Mouse (Mus musculus): ENCODE data around the gene Pdk1. TPM values are rescaled to one million over a fixed set of nuclear protein-coding genes. Genes with fewer than 3 reads are reported as not detected.
"Not testable (repeated sequence)": the region's sequence is repeated elsewhere in the genome, so short reads cannot be mapped to it uniquely, and the experiment has no call there.

Pdk1 gene
- polyA plus RNA-seq, 1 experiment = 31.7 TPM

DNA sequence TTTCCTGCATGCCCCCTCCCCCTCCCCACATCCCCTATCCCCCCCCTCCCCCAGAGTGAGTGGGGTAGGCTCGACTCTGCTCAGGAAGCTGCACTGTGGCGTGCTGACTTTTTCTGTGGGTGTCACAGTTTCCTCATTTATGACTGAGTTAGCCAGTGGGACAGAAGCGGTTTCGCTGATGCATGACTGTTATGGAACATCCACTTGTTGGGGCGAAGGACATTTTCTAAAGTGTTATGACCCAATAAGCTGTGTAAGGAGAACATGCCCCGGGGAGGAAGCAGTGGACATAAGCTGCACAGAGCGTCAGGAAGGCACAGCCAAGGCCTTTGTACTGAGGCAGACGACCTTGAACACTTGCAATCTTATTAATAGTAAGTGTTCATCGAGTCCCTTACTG lies 29.7 kb upstream of the Pdk1 start:
- Histone ChIP-seq H3K27ac (ENCODE audit: insufficient read depth, low read length) (no peak overlapping the region), H3K4me3 (ENCODE audit: insufficient read depth, low read length) (no peak overlapping the region), H3K4me1 (ENCODE audit: control insufficient read depth, insufficient read depth, low read length) (no peaks in the 10 kb centered on the region)
- TF ChIP-seq POLR2A (IDR thresholded peaks at IDR 0.05; ENCODE audit: extremely low read depth, insufficient read depth, low read length) = no peak
- TF ChIP-seq CTCF (IDR thresholded peaks at IDR 0.05; ENCODE audit: extremely low read depth, insufficient read depth, low read length) = no peak

DNA sequence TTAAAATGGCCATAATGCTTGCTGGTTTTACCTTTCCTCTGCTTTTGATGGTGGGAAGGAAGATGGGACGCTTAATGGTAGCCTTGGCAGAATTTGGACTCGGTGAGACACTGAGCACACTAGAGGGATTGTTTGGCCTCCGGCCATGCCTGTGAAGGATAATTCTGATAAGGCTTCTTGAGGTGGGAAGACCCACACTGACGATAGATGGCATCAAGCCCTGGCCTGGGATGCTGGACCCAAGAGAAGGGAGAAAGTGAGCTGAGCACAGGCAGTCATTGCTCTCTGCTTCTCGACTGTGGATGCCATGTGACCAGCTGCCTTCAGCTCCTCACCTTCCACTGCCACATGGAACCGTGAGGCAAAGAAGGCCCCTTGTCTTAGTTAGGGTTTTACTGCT lies 28.1 kb upstream of the Pdk1 start:
- Histone ChIP-seq H3K4me3 (ENCODE audit: insufficient read depth, low read length) (no peak overlapping the region), H3K4me1 (ENCODE audit: control insufficient read depth, insufficient read depth, low read length) (no peaks in the 10 kb centered on the region), H3K27ac (ENCODE audit: insufficient read depth, low read length) (no peak overlapping the region)
- TF ChIP-seq CTCF (IDR thresholded peaks at IDR 0.05; ENCODE audit: extremely low read depth, insufficient read depth, low read length) (no peak), POLR2A (IDR thresholded peaks at IDR 0.05; ENCODE audit: extremely low read depth, insufficient read depth, low read length) (no peak)

DNA sequence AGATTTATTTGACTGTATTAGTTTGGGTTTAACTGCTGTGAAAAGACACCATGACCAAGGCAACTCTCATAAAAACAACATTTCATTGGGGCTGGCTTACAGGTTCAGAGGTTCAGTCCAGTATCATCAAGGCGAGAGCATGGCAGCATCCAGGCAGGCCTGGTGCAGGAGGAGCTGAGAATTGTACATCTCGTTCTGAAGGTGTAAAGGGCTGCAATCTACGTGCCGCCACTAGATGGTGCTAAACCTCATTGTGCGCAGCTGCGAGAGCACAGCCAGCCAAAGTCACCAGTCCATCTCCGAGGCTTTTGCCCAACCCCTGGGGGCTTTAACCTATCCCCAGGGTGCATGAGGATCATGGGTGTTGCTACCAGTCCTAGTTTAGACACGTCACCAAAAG lies 20.9 kb upstream of the Pdk1 start:
- TF ChIP-seq CTCF (IDR thresholded peaks at IDR 0.05; ENCODE audit: extremely low read depth, insufficient read depth, low read length) = peak; percentile 35; the same call in 1 of the 2 replicates
- not testable (repeated sequence) for H3K4me3 ChIP-seq (ENCODE audit: insufficient read depth, low read length); H3K27ac ChIP-seq (ENCODE audit: insufficient read depth, low read length); H3K4me1 ChIP-seq (ENCODE audit: control insufficient read depth, insufficient read depth, low read length)

GRCm38 (mm10) chr2:71855076-71855475 lies 17.9 kb upstream of the Pdk1 start:
- Histone ChIP-seq H3K4me1 (ENCODE audit: control insufficient read depth, insufficient read depth, low read length) (no peaks in the 10 kb centered on the region), H3K27ac (ENCODE audit: insufficient read depth, low read length) (no peak overlapping the region), H3K4me3 (ENCODE audit: insufficient read depth, low read length) (no peak overlapping the region)
- TF ChIP-seq CTCF (IDR thresholded peaks at IDR 0.05; ENCODE audit: extremely low read depth, insufficient read depth, low read length) (no peak), POLR2A (IDR thresholded peaks at IDR 0.05; ENCODE audit: extremely low read depth, insufficient read depth, low read length) (no peak)

DNA sequence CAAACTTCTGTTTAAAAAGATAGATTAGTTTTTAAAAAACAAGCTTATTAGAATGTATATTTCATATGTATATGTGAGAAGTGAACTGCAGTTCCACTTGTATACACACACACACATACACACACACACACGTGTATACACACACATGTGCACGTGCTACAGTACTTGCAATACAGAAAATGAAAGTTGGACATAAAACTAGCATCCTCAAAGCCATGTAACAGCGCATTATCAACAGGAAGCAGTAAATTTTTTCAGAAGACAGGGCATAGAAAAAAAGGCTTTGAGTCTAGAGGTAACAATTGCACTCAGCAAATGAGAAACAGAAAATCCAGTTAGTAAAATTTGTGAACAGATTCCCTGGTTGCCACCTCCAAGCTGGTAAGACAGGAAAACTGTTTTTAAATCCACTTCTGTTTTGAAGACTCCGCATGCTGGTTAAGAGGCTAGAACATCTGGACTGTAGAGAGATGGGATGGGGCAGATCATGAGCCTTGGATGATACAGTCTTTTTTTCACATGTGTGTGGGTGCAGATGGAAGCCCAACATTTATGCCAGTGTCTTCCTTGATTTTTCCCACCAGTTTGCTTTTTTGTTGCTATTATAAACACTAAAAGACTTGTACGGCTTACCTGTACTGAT lies 9.4 kb upstream of the Pdk1 start:
- no peak for TF ChIP-seq POLR2A (IDR thresholded peaks at IDR 0.05; ENCODE audit: extremely low read depth, insufficient read depth, low read length)
- TF ChIP-seq CTCF (IDR thresholded peaks at IDR 0.05; ENCODE audit: extremely low read depth, insufficient read depth, low read length) = no peak
- H3K4me1 ChIP-seq (ENCODE audit: control insufficient read depth, insufficient read depth, low read length) = peaks cover 3% of the 10 kb centered on the region
- peak overlapping the region; percentile 79; the same call in 1 of the 2 replicates for H3K27ac ChIP-seq (ENCODE audit: insufficient read depth, low read length)
- no peak overlapping the region for H3K4me3 ChIP-seq (ENCODE audit: insufficient read depth, low read length)

- TF ChIP-seq POLR2A (IDR thresholded peaks at IDR 0.05; ENCODE audit: extremely low read depth, insufficient read depth, low read length) = no peak
- no peak for TF ChIP-seq CTCF (IDR thresholded peaks at IDR 0.05; ENCODE audit: extremely low read depth, insufficient read depth, low read length)
- Histone ChIP-seq H3K4me1 (ENCODE audit: control insufficient read depth, insufficient read depth, low read length) (peaks cover 3% of the 10 kb centered on the region), H3K4me3 (ENCODE audit: insufficient read depth, low read length) (no peak overlapping the region), H3K27ac (ENCODE audit: insufficient read depth, low read length) (peak overlapping the region; percentile 83)
These were observed 8.0 kb upstream of the Pdk1 start for GRCm38 (mm10) chr2:71865022-71865421.

- peaks cover 3% of the 10 kb centered on the region for H3K4me1 ChIP-seq (ENCODE audit: control insufficient read depth, insufficient read depth, low read length)
- no peak for TF ChIP-seq CTCF (IDR thresholded peaks at IDR 0.05; ENCODE audit: extremely low read depth, insufficient read depth, low read length)
- no peak for TF ChIP-seq POLR2A (IDR thresholded peaks at IDR 0.05; ENCODE audit: extremely low read depth, insufficient read depth, low read length)
- peak overlapping the region; percentile 68 for H3K27ac ChIP-seq (ENCODE audit: insufficient read depth, low read length)
- no peak overlapping the region for H3K4me3 ChIP-seq (ENCODE audit: insufficient read depth, low read length)
These were observed 7.1 kb upstream of the Pdk1 start for GRCm38 (mm10) chr2:71865935-71866334.

DNA sequence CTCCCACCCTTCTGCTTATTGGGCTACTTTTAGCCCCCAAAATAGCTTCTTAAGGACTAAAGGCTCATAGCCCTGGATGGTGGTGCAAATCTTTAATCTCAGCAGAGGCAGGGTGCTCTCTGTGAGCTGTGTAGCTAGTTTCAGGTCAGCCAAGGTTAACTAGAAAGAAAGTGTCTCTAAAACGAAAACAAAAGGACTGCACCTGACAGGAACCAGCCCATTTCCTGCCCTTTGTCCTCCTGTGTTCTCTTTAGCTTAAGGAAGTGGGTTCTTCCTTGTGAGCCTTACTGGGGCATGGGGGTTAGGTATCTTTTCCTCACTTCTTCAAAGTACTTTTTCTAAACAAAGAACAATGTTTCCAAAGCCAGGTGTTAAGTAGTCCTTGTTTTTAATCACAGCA lies 6.5 kb upstream of the Pdk1 start:
- TF ChIP-seq CTCF (IDR thresholded peaks at IDR 0.05; ENCODE audit: extremely low read depth, insufficient read depth, low read length) (no peak), POLR2A (IDR thresholded peaks at IDR 0.05; ENCODE audit: extremely low read depth, insufficient read depth, low read length) (no peak)
- Histone ChIP-seq H3K4me3 (ENCODE audit: insufficient read depth, low read length) (no peak overlapping the region), H3K27ac (ENCODE audit: insufficient read depth, low read length) (peak overlapping the region; percentile 75), H3K4me1 (ENCODE audit: control insufficient read depth, insufficient read depth, low read length) (peaks cover 3% of the 10 kb centered on the region)

DNA sequence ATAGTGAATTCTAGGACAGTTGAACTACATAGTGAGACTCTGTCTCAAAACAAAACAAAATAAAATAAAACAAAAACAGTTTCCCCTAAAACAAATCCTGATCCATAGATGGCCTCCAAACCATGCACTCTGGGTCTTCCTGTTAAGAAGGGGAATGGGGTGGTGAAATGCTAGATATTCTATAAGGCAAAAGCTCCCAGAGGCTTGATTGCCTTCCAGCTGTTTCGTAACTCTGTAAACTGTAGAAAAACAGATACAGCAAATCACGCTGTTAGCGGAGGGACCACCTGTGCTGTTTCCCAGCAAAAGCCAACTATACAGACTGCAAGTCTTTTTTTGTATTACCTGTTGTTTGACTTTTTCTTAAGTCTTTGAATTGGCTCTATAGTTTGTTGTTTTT lies 6.0 kb upstream of the Pdk1 start:
- H3K4me1 ChIP-seq (ENCODE audit: control insufficient read depth, insufficient read depth, low read length) = peaks cover 3% of the 10 kb centered on the region
- TF ChIP-seq POLR2A (IDR thresholded peaks at IDR 0.05; ENCODE audit: extremely low read depth, insufficient read depth, low read length) (no peak), CTCF (IDR thresholded peaks at IDR 0.05; ENCODE audit: extremely low read depth, insufficient read depth, low read length) (no peak)
- H3K27ac ChIP-seq (ENCODE audit: insufficient read depth, low read length) = no peak overlapping the region
- H3K4me3 ChIP-seq (ENCODE audit: insufficient read depth, low read length) = no peak overlapping the region

DNA sequence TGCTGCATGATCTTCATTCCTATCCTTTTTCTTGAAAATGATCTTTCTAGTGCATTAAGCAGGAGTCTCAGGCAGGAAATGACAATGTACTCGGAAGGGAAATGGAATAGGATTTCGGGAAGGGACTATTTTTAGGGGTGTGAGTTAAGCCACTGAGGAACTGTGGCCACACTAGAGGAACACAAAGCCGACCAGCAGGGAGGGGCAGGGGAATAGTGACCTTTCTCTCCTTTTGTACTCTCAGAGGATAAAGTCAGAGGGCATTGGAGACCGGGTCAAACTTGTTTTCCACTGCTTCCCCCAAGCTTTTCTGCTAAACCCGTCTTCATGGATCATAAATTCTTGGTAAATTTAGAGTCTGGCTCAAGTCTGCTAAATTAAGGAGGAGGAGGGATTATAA lies 5.5 kb upstream of the Pdk1 start:
- H3K4me1 ChIP-seq (ENCODE audit: control insufficient read depth, insufficient read depth, low read length) = peaks cover 3% of the 10 kb centered on the region
- H3K4me3 ChIP-seq (ENCODE audit: insufficient read depth, low read length) = no peak overlapping the region
- H3K27ac ChIP-seq (ENCODE audit: insufficient read depth, low read length) = peak overlapping the region; percentile 76
- TF ChIP-seq POLR2A (IDR thresholded peaks at IDR 0.05; ENCODE audit: extremely low read depth, insufficient read depth, low read length) (no peak), CTCF (IDR thresholded peaks at IDR 0.05; ENCODE audit: extremely low read depth, insufficient read depth, low read length) (no peak)

All from cortical plate, adult 2 months (tissue).